Mouse (Mus musculus) megakaryocyte, embryonic 14.5 days (primary cell): ENCODE data around the gene Smim20. TPM values are rescaled to one million over a fixed set of nuclear protein-coding genes. Genes with fewer than 3 reads are reported as not detected.

Experiments used
- H3K27me3 ChIP-seq: replicated peaks from 2 replicates; pipeline ENCODE3; 2012; ENCODE audit warnings: inconsistent platforms
- H3K36me3 ChIP-seq: replicated peaks from 2 replicates; pipeline ENCODE3; 2012; ENCODE audit warnings: low read length, inconsistent platforms, mixed read lengths
- H3K4me1 ChIP-seq: 2 replicates; pipeline ENCODE4 v1.6.1; 2012; ENCODE audit warnings: inconsistent platforms
- H3K4me3 ChIP-seq: replicated peaks from 2 replicates; pipeline ENCODE3; 2012; ENCODE audit warnings: moderate library complexity, mild to moderate bottlenecking, inconsistent platforms
- H3K9me3 ChIP-seq: 2 replicates; pipeline ENCODE4 v1.6.1; 2012; ENCODE audit warnings: inconsistent platforms
- FLI1 ChIP-seq: IDR thresholded peaks from 2 replicates; pipeline ENCODE4 v1.6.1; 2012; ENCODE audit warnings: low read length, inconsistent platforms, mixed read lengths
- GATA1 ChIP-seq: IDR thresholded peaks from 3 replicates; pipeline ENCODE4 v1.6.1; 2012; ENCODE audit warnings: mixed read lengths, low read length, inconsistent platforms, borderline replicate concordance
- polyA plus RNA-seq: library from polyadenylated mRNA; stranded (reverse); fragments of >175 nt; gene quantifications from 2 replicates; pipeline ENCODE4 v1.2.3, GENCODE M21; 2012; ENCODE audit warnings: low replicate concordance; ENCODE audit not compliant: insufficient read depth

Gene Smim20
- polyA plus RNA-seq, 1 experiment: 34.9 TPM

GRCm38 (mm10) chr5:53303941-53304340, 37.1 kb downstream of the Smim20 start:
- Histone ChIP-seq H3K9me3 (no peaks in the 10 kb centered on the region), H3K4me3 (no peak overlapping the region), H3K4me1 (no peaks in the 10 kb centered on the region), H3K36me3 (no peaks in the 10 kb centered on the region), H3K27me3 (peaks cover 10% of the 10 kb centered on the region)
- TF ChIP-seq FLI1 (no peak), GATA1 (no peak)

GRCm38 (mm10) chr5:53304936-53305335, 38.1 kb downstream of the Smim20 start:
- Histone ChIP-seq H3K4me3 (no peak overlapping the region), H3K36me3 (no peaks in the 10 kb centered on the region), H3K4me1 (no peaks in the 10 kb centered on the region), H3K27me3 (peaks cover 6% of the 10 kb centered on the region), H3K9me3 (no peaks in the 10 kb centered on the region)
- TF ChIP-seq FLI1: no peak
- no peak for TF ChIP-seq GATA1

DNA sequence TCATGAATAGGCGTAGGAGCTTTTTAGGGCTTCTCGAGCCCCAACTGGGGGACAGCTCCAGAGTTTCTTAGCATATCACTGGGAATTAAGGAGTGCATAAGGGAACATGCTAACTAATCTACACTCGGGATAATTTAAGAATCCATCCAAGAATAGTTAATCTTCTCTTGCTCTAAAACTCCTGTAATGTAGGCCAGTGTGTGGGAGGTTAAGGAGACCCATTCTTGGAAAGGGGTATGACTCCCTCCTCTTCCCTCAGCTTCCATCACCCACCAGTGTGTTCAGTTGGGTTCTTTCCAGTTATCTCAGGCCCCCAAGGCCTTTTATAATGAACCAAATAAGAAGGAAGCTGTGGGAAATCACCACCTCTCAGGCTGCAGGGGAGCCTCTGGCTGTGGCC, 40.0 kb downstream of the Smim20 start:
- Histone ChIP-seq H3K9me3 (no peaks in the 10 kb centered on the region), H3K4me3 (no peak overlapping the region), H3K4me1 (no peaks in the 10 kb centered on the region), H3K27me3 (peaks cover 6% of the 10 kb centered on the region), H3K36me3 (no peaks in the 10 kb centered on the region)
- TF ChIP-seq FLI1 (no peak), GATA1 (no peak)

DNA sequence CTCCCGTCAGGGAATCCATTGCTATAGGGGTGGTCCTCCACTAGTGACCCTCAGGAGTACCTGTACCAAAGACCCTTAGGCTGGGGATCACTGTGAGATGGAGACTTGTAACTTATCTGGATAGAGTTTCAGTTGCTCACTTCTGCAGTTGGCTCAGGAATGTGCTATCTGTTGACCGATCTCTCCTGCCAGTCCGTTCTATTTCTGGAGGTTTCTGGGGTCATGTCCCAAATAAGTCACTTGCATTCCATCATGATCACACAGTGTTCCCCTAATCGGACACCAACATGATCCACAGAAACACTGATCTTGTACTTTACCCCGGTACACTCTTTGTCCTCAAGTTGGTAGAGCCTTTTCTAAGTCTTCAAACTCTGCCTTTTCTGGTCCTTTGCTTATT, 40.6 kb downstream of the Smim20 start:
- H3K36me3 ChIP-seq: no peaks in the 10 kb centered on the region

DNA sequence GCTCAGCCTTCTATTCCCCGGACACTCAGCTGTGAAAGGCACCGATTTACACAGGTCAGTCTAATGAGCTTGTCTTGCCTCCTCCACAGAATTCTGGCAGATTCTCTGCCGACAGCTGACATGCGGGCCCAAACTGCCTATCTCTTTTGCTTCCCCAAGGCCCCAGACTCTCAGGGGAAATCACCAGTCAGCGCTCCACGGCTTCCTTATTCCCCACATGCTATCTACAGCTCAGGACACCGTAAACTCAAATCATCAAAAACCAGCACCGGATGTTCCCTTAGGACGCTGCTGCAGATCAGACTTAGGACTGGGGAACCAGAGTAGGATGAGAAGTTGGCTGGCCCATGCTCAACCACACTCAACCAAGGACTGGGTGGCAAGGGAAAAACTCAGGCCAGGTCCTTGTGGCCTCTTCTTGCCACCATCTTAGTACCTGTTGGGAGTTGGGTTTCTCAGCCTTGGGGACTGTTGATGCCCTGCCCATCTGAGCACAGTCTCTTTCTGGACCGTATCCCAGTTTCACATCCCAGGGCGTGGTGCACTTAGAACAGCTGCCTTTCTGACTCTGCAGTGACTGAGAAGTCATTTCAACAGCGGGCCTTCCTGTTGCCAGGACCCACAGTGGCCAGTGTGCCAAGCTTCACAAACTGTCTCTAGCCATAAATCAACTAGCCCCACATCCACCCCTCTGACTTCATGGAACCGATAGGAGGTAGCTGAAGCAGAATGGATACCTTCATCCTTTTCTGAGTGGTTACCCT, 47.7 kb downstream of the Smim20 start:
- no peaks in the 10 kb centered on the region for H3K36me3 ChIP-seq
- TF ChIP-seq FLI1 (no peak), GATA1 (no peak)
- no peaks in the 10 kb centered on the region for H3K9me3 ChIP-seq
- H3K4me3 ChIP-seq: no peak overlapping the region
- H3K4me1 ChIP-seq: no peaks in the 10 kb centered on the region
- peaks cover 15% of the 10 kb centered on the region for H3K27me3 ChIP-seq

More for the DNA sequence above, 40.6 kb downstream of the Smim20 start:
- TF ChIP-seq FLI1: no peak
- no peak for TF ChIP-seq GATA1
- Histone ChIP-seq H3K27me3 (peaks cover 6% of the 10 kb centered on the region), H3K4me1 (no peaks in the 10 kb centered on the region), H3K9me3 (no peaks in the 10 kb centered on the region), H3K4me3 (no peak overlapping the region)

- Histone ChIP-seq H3K36me3 (no peaks in the 10 kb centered on the region), H3K9me3 (no peaks in the 10 kb centered on the region), H3K4me3 (no peak overlapping the region), H3K27me3 (peaks cover 24% of the 10 kb centered on the region), H3K4me1 (no peaks in the 10 kb centered on the region)
- TF ChIP-seq GATA1 (no peak), FLI1 (no peak)
Observed at GRCm38 (mm10) chr5:53315829-53316228, 48.9 kb downstream of the Smim20 start.

GRCm38 (mm10) chr5:53317396-53317795, 50.5 kb downstream of the Smim20 start:
- H3K27me3 ChIP-seq: peaks cover 31% of the 10 kb centered on the region
- no peaks in the 10 kb centered on the region for H3K36me3 ChIP-seq
- no peak overlapping the region for H3K4me3 ChIP-seq
- TF ChIP-seq GATA1 (no peak), FLI1 (no peak)
- H3K9me3 ChIP-seq: no peaks in the 10 kb centered on the region
- no peaks in the 10 kb centered on the region for H3K4me1 ChIP-seq

DNA sequence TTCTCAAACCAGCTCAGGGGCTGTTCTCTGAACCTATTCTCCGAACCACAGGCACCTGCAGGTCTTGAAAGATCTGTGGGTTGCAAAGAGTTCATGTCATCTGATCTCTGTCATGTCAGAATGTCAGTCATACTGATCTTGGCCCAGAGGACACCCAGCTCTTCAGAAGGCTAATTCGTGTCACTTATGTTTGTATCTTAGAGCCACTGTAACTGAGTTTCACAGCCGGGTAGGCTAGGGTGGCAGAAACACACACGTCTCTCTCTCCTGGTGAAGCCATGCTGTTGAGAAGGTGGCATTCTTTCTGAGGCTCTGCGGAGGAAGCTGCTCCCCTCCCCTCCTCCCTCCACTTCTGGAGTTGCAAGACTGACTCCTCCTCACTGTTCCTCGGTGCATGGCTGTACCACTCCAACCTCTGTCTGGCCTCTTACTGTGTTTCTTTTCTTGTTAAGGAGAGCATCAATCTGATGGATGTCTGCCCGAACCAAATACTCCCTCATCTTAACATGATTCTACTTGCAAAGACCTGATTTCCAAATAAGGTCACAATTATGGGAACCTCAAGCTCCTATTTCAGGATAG, 51.1 kb downstream of the Smim20 start:
- H3K4me1 ChIP-seq: peaks cover 5% of the 10 kb centered on the region
- TF ChIP-seq GATA1 (no peak), FLI1 (no peak)
- no peaks in the 10 kb centered on the region for H3K9me3 ChIP-seq
- H3K36me3 ChIP-seq: no peaks in the 10 kb centered on the region
- peaks cover 35% of the 10 kb centered on the region for H3K27me3 ChIP-seq
- H3K4me3 ChIP-seq: no peak overlapping the region

DNA sequence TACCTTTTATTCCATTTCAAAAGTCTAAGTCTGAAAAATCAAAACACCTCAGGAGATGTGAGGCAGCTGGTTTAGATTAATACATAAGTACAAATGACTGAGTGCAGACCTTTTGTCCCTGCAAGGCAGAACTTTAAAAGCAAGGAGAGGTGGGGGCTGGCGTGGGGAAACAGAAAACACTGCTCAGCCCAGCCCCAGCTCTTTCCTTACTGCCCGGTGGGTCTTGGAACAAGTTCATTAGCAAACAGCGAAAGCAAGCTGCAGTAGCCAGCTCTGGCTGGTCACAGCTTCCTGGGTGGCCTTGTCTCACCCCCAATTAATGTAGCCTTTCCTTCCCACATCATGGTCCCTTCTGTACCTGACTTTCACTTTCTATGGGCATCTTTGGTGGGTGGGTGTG, 53.4 kb downstream of the Smim20 start:
- Histone ChIP-seq H3K27me3 (peaks cover 52% of the 10 kb centered on the region), H3K4me1 (peaks cover 9% of the 10 kb centered on the region), H3K36me3 (no peaks in the 10 kb centered on the region), H3K4me3 (no peak overlapping the region), H3K9me3 (no peaks in the 10 kb centered on the region)
- TF ChIP-seq FLI1 (no peak), GATA1 (no peak)

DNA sequence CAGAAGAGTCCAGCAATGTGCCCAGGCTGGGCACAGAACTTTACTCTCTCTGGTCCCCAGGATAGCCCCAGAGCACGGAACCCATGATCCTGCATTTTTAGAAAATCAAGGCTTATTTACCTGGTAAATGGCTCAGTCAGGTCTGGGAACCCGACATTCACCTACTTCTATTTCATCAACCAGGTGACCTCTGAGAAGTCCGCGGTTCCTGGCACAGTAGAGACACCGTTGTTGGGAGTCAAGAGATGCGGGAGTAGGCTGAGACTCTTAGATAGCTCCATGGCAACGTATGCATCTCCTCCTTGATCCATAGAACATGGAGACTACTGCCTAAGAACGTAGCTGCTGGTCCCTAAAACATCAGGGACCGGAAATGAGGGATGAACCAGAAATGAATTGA, 55.0 kb downstream of the Smim20 start:
- Histone ChIP-seq H3K9me3 (no peaks in the 10 kb centered on the region), H3K4me3 (no peak overlapping the region), H3K27me3 (peaks cover 54% of the 10 kb centered on the region), H3K4me1 (peaks cover 14% of the 10 kb centered on the region), H3K36me3 (no peaks in the 10 kb centered on the region)
- no peak for TF ChIP-seq GATA1

DNA sequence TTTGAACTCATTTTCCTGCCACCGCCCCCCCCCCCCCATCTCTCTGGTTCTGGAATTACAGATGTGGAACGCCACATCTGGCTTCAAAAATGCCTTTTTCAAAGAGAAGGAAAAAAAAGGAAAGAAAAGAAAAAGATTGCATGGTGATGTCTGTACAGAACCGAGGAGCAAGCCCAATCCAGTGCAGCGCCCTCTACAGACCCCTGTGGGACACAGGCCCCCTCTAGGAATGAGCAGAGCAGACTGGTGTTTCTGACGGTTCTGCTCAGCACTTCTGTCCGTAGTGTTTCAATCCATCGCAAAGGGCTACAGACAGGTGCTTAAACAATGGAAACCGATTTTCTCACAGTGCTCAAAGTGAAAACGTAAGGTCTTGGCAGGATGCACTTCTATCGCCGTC, 55.6 kb downstream of the Smim20 start:
- TF ChIP-seq FLI1 (no peak), GATA1 (no peak)
- H3K4me3 ChIP-seq: no peak overlapping the region
- peaks cover 15% of the 10 kb centered on the region for H3K4me1 ChIP-seq
- H3K9me3 ChIP-seq: no peaks in the 10 kb centered on the region
- no peaks in the 10 kb centered on the region for H3K36me3 ChIP-seq
- H3K27me3 ChIP-seq: peaks cover 56% of the 10 kb centered on the region
